Mouse (Mus musculus): ENCODE measurements around the gene Tnnt3.

GRCm38 (mm10) chr7:142470808-142471413 is 27.7 kb upstream of the Tnnt3 start:
- TF ChIP-seq POU5F1 (IDR thresholded peaks at IDR 0.05; ENCODE audit: borderline replicate concordance, low read length) (no peak), CTCF (conservative IDR thresholded peaks at IDR 0.05; ENCODE audit: low read length) (no peak), NANOG (IDR thresholded peaks at IDR 0.05; ENCODE audit: borderline replicate concordance, low read length) (no peak)
